Mouse (Mus musculus) T-helper 17 cell (primary cell): Measurements from ENCODE around the gene Dlx1.

Experiments used
- in situ Hi-C, 2 experiments: fragments of 300-600 bp; cut with MboI, MseI; formaldehyde crosslinking; loops; 1 replicate in 1 of 2; 2 replicates in 1 of 2; pipeline ENCODE4 v1.15.1; 2025; ENCODE audit warnings: high pct_unique_total_duplicates in 2 of 2

Dlx1 gene

DNA sequence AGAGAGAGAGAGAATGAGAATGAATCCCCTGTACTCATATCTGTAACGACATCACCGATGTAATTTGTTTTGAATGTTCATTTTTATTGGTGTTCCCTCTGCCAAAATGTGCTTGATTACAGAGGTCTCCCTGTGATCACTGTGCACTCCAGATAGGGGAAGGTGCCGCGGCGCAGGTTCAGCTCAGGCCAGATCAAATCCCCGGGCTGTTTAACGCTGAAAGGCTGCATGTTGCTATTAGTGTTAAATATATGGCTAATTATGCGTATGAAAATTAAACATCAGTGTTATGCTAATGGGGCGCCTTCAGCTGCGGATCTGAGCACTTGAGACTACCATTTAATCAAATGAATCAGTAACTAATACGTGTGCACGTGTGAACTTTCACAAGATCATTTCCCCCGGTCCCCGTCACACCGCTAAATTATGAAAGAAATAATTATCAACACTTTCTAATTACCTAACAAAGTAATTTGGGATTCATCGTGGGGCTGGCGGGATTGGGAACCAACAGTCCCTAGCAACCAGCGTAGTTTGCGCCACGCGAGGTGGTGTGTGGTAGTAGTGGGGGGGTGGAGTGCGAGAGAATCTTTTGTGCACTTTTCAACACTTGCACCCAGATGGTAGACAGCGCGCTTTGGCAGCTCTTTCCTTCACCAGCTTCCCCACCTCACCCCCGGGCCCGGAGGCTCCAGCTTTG is at the start of gene Dlx1:
Gene Dlx1, plus strand, starts transcription at position 100 of the 700 bp plus-strand sequence.
- in situ Hi-C loops: no loop called here

DNA sequence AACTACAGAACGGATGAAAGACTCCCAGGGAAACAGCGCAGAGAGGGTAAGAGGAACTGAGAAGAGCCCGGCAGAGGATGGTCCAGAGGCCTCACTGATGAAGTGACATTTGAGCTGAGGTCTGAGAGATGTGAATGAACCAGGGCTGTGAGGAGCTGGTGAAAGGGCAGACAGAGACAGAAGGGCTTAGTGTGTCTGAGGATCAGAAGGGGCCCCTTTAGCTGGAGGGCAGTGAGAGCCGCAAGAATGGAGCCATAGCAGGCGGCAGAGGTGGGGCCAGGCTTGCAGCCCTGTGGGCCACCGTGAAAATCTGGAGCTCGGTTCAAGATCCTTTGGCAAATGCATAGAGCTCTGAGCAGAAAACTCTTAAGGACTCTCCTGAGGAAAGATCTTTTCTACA is 48.0 kb upstream of the Dlx1 start:
- in situ Hi-C loops: no loop called here

DNA sequence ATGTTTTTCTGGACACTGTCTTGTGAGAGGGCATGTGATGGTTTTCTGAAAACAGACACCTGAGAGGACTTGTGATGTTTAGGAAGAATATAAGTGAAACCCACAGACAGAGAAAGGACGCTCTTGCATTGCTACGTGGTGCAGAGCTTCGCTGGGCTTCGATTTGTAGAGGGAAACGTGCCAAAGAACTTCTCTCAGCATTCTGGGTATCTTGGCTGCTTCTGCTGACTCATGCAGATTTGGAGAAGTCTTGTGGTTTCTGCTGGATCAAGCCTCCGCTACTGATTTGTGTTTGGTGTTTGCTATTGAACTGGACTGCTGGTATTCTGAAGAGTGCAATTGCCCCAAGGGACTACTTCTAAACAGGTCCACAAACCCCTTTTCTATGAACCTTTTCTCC is 46.1 kb upstream of the Dlx1 start:
- in situ Hi-C loops: no loop called here

DNA sequence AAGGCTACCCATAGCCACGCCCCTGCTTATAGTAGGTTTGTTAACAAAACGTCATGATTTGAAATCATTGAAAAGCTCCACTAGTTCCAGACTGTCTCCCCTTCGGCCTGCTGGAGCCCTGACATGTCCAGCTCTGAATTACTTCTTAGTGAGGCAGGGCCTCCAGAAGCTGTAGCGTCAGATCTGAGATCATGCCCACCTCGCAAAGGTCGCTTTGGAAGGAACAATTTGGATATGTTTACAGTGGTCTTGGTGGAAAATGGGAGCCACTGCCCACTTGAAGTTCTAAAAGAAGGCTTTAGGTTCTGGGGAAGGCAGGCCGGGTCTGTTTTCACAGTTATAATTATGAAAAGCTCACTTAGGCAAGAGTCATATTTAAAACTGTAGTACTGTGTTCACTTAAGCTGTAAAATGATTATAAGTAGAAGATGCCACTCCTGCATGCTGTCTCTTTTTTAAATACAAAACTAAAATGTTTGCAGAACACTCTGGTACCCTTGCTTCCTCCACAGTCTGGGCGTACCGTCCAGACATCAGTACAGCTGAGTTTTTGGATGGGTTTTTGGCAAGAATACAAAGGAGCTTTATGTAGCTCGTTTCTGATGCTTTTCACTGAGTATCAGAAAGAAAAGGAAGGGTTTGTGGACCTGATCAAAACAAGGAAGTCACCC is 44.7 kb upstream of the Dlx1 start:
- in situ Hi-C loops: no loop called here

DNA sequence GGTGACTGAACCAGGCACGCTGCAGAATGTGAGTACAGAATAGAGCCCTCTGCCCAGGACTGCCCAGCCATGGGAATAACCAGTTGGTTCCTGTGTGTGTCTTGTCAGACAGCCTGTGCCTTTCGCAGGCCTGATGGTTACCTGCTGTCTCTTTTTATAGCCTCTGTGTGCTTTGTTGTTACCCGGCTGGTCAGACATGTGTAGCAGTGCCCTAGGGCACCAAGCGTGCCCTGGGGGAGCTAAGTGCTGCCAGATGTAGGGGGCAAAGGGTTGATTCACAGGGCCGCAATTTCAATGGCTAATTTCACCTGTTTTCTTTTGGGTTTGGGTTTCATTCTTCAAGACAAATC is 44.2 kb upstream of the Dlx1 start:
- in situ Hi-C loops: no loop called here

DNA sequence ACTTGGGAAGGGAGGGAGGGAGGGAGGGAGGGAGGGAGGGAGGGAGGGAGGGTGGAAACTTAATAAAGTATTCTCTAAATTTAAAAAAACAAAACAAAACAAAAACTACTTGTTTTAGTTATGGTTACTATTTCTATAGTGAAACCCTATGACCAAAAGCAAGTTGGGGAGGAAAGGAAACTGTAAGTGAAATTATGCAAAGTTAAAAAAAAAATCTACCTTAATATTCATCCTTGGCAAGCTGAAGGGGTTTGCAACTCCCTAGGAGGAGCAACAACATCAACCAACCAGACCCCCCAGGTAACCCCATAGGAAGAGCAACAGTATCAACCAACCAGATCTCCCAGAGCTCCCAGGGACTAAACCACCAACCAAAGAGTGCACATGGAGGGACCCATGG is 36.6 kb upstream of the Dlx1 start:
- in situ Hi-C loops: loop anchor here in 1 of 2 experiments (10.0 kb wide), 1 partner anchor 964 kb away; no protein-coding TSS in a partner anchor

DNA sequence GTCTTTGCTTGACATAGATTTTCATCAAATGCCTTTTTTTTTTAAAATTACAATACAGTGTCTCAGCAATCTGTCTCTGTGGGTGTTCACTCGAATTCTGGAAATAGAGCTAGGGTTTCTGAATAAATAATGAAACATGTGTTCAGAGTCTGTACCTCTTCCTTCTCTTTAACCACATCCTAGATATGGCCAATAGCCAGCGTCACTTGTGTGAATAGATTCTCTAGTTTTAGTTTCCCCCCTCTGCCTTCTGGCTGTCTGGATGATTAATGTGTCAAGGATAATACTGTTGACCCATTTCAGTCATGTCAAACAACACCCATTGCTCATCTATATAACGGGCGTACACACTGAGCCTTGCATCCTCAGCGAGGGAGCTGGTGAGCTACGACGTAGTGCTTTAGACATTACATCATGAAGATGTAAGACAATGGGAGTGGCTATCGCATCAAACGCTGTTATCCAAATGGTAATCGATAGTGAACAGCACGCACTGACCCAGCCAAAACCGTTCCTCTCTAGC is 34.7 kb upstream of the Dlx1 start:
- in situ Hi-C loops: loop anchor here in 1 of 2 experiments (10.0 kb wide), 1 partner anchor 962 kb away; no protein-coding TSS in a partner anchor

DNA sequence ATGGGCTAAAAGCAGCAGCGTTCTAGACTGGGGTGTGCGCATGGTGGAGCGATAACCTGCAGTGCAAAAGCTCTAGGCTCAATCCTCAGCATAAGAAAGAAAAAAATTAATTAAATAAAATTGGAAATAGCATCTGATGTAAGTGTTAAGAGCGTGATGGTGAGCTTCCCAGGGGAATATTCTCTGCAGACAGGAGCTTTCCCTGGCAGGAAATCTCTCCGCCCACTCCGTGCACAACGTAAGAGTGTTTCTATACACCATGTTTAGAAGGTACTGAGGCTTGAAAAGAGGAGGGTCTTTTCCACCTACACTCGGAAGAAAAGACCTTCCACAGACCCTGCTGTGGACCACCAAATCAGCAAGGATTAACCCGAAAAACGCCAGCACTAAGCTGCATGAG is 33.4 kb upstream of the Dlx1 start:
- in situ Hi-C loops: loop anchor here in 1 of 2 experiments (10.0 kb wide), 1 partner anchor 960 kb away; no protein-coding TSS in a partner anchor

DNA sequence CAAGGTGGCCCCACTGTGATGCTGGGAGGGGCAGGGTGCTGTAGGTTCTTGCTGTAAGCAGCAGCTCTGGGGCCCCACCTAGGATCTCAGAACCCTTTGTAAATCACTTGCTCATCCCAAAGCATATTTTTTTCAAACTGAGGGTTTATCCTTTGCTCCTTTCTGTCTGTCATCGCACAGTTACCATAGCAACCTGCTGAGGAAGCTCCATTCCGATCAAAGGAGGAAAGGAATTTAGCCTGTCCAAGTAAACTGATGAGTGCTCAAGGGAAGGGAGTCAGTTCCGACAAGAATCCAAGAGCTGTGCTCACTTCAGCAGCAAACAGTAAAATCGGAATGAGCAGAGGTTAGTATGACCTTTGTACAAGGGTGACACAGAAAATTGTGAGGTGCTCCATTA is 32.9 kb upstream of the Dlx1 start:
- in situ Hi-C loops: loop anchor here (5.0 to 10.0 kb wide), 2 partner anchors 488 to 960 kb away; no protein-coding TSS in a partner anchor

DNA sequence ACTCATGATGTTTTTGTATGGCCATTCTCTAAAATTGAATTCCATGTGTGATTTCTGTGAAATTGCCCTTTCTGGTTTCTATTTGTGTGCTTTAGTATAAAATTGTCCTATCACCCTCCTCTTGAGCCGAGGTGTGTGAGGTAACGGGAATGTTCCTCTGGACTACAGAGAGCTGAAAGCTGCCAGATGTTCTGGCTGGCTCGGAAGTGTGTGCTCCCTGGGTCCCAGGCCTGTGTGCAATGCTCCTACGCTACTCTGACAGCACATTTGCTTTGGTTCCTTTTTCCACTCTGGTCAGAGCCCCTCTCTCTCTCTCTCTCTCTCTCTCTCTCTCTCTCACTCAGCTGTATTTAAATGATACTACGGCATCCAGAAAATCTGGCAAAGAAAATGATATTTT is 30.7 kb upstream of the Dlx1 start:
- in situ Hi-C loops: loop anchor here (5.0 to 10.0 kb wide), 2 partner anchors 490 to 958 kb away; no protein-coding TSS in a partner anchor

DNA sequence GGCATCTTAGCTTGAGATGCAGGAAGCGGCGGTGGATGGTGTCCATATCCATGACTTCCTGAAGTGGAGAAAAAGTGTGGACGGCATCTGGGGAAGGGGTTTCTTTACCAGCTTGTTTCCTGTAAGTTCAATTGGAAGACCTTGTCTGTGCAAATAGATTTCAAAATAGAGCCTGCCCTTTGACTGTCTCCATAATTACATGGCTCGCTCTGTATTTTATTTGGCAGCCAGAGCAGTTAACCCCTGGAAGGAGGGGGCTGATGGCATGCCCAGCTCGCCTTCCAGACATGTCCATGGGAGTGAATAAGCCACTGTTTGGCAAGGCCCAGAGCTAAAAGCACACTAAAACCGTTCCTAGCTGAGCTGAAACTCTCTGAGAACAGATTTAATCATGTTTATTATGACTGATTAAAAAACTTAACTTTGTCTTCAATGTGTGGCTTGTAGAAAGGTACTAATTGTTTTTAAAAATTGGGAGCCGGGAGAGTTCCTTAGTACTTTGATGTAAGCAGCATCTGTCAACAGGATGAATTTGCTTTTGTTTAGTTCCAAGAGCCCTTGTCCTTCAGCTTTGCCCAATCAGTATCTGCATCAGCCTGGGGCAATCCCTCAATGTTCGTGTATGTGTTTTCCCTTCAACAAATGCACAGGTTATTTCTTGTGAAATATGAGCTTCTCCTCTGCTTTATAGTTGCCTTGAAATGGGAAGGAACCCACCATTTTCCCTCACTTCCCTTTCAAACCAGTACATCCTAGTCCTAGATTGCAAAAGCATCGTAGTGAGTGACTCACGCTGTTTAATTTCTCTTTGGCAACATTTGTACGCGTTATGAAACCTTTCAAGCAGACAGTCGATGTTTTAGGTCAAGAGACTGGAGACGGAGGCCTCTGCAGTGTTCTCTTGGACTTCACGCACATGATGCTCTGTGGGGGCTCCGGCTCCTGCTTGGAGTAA is 28.4 kb upstream of the Dlx1 start:
- in situ Hi-C loops: loop anchor here (5.0 to 10.0 kb wide), 2 partner anchors 492 to 955 kb away; no protein-coding TSS in a partner anchor

DNA sequence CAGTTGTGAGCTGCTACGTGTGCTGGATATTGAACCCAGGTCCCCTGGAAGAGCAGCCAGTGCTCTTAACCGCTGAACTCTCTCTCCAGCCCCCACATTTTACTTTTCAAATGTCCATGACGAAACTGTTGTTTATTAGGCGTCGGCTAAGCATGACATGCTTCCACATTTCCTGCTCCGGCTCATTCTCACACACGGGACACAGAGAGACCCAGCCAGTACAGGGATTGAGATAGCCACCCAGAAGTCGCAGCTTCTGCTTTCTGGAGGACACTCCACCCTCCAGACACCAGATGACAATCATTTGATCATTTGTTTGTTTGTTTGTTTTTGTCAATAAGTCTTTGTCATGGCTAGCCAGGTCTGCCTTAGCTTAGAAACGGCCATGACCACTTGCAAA is 23.1 kb upstream of the Dlx1 start:
- in situ Hi-C loops: no loop called here

DNA sequence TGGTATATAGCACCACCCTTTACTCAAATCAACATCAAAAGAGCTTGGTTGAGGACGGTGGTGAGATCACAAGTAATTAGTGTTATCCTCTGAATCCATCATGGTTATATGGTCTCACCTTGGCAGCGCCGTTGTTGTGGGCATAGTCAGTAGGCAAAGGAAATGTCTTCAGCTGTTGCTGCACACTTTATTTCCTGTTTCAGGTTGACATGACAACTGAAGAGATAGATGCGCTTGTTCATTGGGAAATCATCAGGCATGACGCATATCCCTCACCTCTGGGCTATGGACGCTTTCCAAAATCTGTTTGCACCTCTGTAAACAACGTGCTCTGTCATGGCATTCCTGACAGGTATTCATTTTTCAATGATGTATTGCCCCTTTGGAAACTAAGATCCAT is 16.7 kb upstream of the Dlx1 start:
- in situ Hi-C loops: loop anchor here in 1 of 2 experiments (10.0 kb wide), 1 partner anchor 1854 kb away; no protein-coding TSS in a partner anchor

DNA sequence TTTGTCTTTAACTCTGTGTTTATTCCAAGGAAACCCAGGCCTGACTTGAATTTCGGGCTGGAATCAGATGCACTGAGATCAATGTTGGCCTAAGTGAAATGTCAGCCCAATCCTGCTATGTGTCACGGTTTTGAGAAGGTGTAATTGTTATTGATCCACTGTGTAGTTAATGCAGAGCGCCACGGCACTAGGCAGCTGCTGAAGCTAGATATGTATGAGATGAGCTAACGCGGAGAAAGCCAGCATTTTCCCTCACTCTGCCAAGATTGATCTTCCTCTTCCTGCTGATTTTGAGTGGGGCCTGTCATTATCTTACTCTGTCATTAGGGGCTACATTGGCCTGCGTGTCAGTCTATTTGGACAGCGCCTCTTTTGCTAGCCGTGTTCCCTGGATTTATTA is 15.6 kb upstream of the Dlx1 start:
- in situ Hi-C loops: loop anchor here in 1 of 2 experiments (10.0 kb wide), 1 partner anchor 1852 kb away; no protein-coding TSS in a partner anchor

DNA sequence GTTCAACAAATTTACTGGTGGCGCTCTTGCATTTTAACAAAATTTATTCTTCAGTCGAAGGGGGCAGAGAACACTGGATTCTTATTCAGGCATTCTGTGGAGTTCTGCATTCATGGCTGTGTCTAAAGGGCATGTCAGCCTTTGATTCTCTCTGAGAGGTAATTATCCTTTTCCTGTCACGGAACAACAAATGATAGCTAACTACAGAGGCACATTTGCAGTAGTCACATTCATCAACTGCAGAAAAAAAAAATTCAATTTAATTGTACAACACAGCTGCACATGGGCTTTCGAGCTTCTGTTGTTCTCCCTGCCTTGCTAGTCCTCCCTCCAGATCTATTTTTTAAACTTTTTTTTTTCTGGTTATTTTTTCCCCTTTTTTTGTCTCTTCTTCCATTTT is 10.9 kb upstream of the Dlx1 start:
- in situ Hi-C loops: loop anchor here in 1 of 2 experiments (10.0 kb wide), 1 partner anchor 1848 kb away; no protein-coding TSS in a partner anchor

DNA sequence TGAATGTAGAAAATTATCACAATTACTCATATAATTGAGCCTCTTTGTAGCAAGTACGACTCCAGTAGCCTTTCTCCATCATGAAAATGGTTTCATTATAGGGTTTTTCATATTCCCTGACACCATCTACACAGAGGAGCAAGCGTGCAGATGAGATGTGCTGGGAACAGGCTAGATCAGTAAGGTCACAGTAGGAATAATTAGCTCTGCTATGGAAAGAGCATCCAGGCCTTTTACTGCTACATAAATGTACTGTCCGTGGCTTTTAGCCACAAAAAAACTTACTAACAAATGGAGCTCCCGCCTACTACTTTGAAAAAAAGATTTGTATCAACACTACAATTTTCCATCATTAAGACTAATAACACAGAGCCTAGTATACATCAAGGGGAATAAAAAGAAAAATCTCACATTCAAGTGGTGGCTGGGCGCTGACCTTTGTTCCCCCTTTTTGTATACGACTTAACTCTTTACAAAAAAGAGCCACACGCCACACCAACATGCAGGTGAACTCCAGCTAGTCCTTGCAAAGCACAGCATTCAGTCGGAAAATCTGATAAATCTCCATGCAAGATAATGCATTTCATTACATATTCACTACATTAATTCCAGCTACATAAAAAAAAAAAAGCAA is 10.3 kb upstream of the Dlx1 start:
- in situ Hi-C loops: loop anchor here in 1 of 2 experiments (10.0 kb wide), 1 partner anchor 1847 kb away; no protein-coding TSS in a partner anchor

DNA sequence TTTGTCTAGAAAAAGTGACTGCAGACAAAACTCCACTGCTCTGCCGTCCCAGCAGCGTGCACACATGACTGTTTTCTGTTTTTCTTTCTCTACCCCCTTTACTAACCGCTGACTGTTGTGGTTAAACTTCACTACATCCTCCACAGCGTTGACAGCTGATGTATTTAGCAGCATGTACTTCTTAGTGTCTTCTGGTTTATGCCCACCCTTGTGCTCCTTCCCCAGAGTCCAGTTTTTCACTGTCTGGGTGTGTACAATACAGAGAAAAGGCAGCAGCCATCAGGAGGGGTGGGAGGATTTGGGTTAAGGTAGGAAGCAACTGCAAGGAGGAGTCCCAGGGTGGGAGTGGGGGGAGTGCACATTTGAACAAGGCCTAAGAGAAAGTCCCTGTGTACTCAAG is 5.0 kb upstream of the Dlx1 start:
- in situ Hi-C loops: loop anchor here in 1 of 2 experiments (5.0 kb wide), 1 partner anchor 666 kb away; no protein-coding TSS in a partner anchor

DNA sequence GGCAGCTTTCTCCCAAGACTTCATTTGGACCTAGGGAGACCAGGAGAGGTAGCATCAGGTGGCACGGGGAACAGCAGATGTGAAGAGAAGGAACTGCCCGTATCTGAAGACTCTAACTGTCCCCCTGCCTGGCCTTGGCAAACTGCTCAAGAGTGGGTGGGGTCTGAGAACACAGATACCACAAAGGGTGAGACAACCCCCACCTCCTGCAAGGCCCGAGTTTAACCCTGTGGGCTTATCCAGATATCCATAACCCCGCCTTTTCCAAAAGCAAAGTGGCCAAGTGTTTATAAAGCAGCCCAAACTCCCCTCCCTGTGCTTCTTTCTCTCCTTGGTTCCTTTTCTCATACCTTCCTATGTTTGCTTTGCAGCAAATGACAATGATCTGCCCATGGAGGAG is 4.5 kb upstream of the Dlx1 start:
- in situ Hi-C loops: loop anchor here in 1 of 2 experiments (5.0 kb wide), 1 partner anchor 666 kb away; no protein-coding TSS in a partner anchor

DNA sequence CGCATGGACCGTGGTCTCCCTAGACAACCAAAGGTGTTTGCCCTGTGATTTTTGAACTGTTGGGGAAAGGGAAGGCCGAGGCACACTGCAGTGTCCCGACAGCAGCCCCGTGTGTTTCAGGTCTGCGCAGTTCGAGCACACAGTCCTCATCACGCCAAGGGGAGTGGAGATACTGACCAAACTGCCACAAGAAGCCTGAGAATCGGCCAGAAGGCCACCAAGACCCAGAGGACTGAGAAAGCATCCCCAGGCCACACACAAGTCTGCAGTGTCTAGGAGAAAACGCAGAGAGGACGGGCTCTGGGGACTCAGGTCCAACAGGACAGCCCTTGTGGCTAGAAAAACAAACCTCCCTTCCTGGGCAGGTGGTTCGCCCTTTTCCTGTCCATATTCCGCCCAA is 3.1 kb upstream of the Dlx1 start:
- in situ Hi-C loops: loop anchor here in 1 of 2 experiments (5.0 kb wide), 1 partner anchor 667 kb away; no protein-coding TSS in a partner anchor

DNA sequence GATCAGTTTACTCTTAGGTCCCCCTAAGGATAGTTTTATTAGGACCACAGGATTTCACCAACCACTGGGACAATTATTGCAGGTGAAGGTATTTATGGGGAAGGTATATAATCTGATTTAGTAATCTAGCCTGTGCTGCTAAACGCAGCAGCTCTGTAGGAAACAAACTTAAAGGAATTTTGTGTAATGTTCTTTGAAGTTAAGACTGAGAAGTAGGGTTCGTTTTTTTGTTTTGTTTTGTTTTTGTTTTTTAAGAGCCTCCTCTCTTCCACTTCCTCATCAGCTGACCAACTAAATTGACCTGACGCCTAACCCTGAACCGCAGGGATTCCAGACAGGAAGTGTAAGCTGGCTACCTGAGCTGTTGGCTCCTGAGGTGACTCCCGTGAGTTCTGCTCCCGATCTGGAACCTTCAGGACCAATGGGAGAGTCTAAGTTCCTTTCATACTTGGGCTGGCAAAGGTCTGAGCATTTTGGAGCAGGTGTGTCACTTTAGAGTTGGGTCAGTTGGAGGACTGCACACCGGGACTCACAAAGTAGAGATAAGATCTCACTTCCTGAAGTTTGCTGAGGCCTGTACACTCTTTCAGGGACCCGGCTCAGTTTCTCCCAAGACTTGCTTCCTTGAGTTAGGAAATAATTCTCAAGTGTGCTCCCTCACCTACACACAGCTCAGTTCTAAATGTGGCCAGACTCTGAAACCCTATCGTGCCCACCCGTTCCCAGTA is 1.2 kb upstream of the Dlx1 start:
- in situ Hi-C loops: no loop called here
